Mouse (Mus musculus) myocyte (in vitro differentiated cells): ENCODE data around the gene Lep. TPM values are rescaled to one million over a fixed set of nuclear protein-coding genes. Genes with fewer than 3 reads are reported as not detected.

Source experiments
- H3K27me3 ChIP-seq: one replicate; pipeline ENCODE4 v1.6.1; 2011; ENCODE audit not compliant: control insufficient read depth, insufficient read depth, insufficient read length
- H3K36me3 ChIP-seq: one replicate; pipeline ENCODE4 v1.6.1; 2011; ENCODE audit not compliant: control insufficient read depth, insufficient read depth
- H3K4me2 ChIP-seq: one replicate; pipeline ENCODE4 v1.6.1; 2011; ENCODE audit warnings: low read depth, control low read depth
- H3K4me3 ChIP-seq: one replicate; pipeline ENCODE4 v1.5.1; 2011; ENCODE audit warnings: mild to moderate bottlenecking, control low read depth, moderate library complexity
- H3K79me2 ChIP-seq: one replicate; pipeline ENCODE4 v1.6.1; 2011; ENCODE audit not compliant: control insufficient read depth, insufficient read depth
- H3ac ChIP-seq: one replicate; pipeline ENCODE4 v1.6.1; 2011; ENCODE audit not compliant: control insufficient read depth, insufficient read length
- E2F4 ChIP-seq: IDR thresholded peaks from one replicate; pipeline ENCODE4 v1.6.1; 2011; ENCODE audit warnings: mild to moderate bottlenecking, control low read depth, moderate library complexity; ENCODE audit not compliant: insufficient read depth
- MYOD1 ChIP-seq, 3 experiments: IDR thresholded peaks; one replicate each; pipeline ENCODE4 v1.6.1; 2011; ENCODE audit warnings: control low read depth in 2 of 3, low read depth in 2 of 3, mild to moderate bottlenecking in 2 of 3, moderate library complexity in 1 of 3; ENCODE audit not compliant: insufficient read length in 2 of 3, control insufficient read depth in 1 of 3
- POLR2A ChIP-seq: IDR thresholded peaks from one replicate; pipeline ENCODE4 v1.6.1; 2011; ENCODE audit warnings: low read depth, mild to moderate bottlenecking, control low read depth, moderate library complexity; ENCODE audit not compliant: insufficient read length
- REST ChIP-seq: IDR thresholded peaks from one replicate; pipeline ENCODE4 v1.6.1; 2011; ENCODE audit warnings: mild to moderate bottlenecking, control low read depth, moderate library complexity; ENCODE audit not compliant: insufficient read depth, insufficient read length
- TCF3 ChIP-seq: IDR thresholded peaks from one replicate; pipeline ENCODE4 v1.6.1; 2011; ENCODE audit warnings: low read depth, control low read depth; ENCODE audit not compliant: insufficient read length
- USF1 ChIP-seq: IDR thresholded peaks from one replicate; pipeline ENCODE4 v1.6.1; 2011; ENCODE audit warnings: low read depth, mild to moderate bottlenecking, control low read depth, moderate library complexity
- polyA plus RNA-seq: library from polyadenylated mRNA; unstranded; fragments of >200 nt; fragmentation: generic; extraction: Trizol; gene quantifications from one replicate; pipeline ENCODE4 v1.2.1, GENCODE M21; 2012; ENCODE audit warnings: missing spikeins

Gene Lep
- polyA plus RNA-seq, 1 experiment: not detected

DNA sequence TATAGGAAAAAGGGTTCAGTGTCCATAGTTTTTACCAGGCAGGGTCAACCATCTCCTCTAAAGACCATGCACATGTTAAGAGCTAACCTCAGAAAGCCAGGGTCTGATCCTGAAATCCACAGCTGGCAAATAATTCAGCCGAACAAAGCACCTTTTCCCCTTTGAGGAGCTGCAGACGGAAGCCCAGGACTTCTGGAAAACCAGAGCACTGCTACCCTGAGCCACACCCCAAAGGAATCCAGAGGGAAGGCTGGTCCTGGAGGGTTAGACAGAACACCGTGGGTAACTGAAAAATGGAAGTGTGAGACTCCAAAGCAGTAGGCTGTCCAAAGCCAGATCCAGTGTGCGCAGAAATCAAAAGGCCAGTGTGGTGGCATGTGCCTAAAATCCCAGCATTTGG lies 58.9 kb downstream of the Lep start:
- Histone ChIP-seq H3K27me3 (no peaks in the 10 kb centered on the region), H3ac (no peak overlapping the region), H3K36me3 (no peaks in the 10 kb centered on the region), H3K4me2 (no peak overlapping the region), H3K4me3 (no peak overlapping the region), H3K79me2 (no peaks in the 10 kb centered on the region)
- no peak for TF ChIP-seq USF1

- no peaks in the 10 kb centered on the region for H3K79me2 ChIP-seq
- H3ac ChIP-seq: no peak overlapping the region
- H3K36me3 ChIP-seq: no peaks in the 10 kb centered on the region
- no peak overlapping the region for H3K4me2 ChIP-seq
- H3K27me3 ChIP-seq: no peaks in the 10 kb centered on the region
- H3K4me3 ChIP-seq: no peak overlapping the region
- TF ChIP-seq POLR2A (no peak), MYOD1 (IDR thresholded peaks at IDR 0.05; ENCODE audit: control insufficient read depth in 1 of 3, insufficient read length in 2 of 3, low read depth in 2 of 3) (no peak), E2F4 (no peak), REST (no peak), TCF3 (no peak)
Observed at GRCm38 (mm10) chr6:29119990-29120389, 60.0 kb downstream of the Lep start.

Other genes starting within 250 kb of the Lep start
- gene Lrrc4, start 228.5 kb upstream of the Lep start, polyA plus RNA-seq: 0.72 TPM
- gene Rbm28, start 104.8 kb downstream of the Lep start, polyA plus RNA-seq: 16.2 TPM
- gene Prrt4, start 119.4 kb downstream of the Lep start, polyA plus RNA-seq: 0.37 TPM
- 78.6 TPM for gene Impdh1, start 156.1 kb downstream of the Lep start, polyA plus RNA-seq
- gene Hilpda, start 212.3 kb downstream of the Lep start, polyA plus RNA-seq: 15.5 TPM
- gene Fam71f2, start 219.4 kb downstream of the Lep start, polyA plus RNA-seq: 0.47 TPM